Mouse (Mus musculus): ENCODE measurements around the gene Rars2. TPM values are rescaled to one million over a fixed set of nuclear protein-coding genes. Genes with fewer than 3 reads are reported as not detected.
"Not testable (repeated sequence)": the region's sequence is repeated elsewhere in the genome, so short reads cannot be mapped to it uniquely, and the experiment has no call there.

Gene Rars2
- 39.6 and 46.2 TPM in 2 replicates for total RNA-seq (2021)
- long read RNA-seq, transcript Rars2-201 (20 exons, 1,868 nt), result major isoform, 35 of 42 reads
- long read RNA-seq, partial matches to known transcripts, result 1 of 42 reads
- long read RNA-seq, other reads (novel, unspliced or antisense), result 5 of 42 reads

GRCm38 (mm10) chr4:34614630-34615094, at the start of gene Rars2, which contains the start of gene Orc3:
Gene Rars2 (plus strand): TSS chr4:34614957.
Gene Orc3 (minus strand): TSS chr4:34614944.
- peak; percentile 93 for DNase-seq

DNA sequence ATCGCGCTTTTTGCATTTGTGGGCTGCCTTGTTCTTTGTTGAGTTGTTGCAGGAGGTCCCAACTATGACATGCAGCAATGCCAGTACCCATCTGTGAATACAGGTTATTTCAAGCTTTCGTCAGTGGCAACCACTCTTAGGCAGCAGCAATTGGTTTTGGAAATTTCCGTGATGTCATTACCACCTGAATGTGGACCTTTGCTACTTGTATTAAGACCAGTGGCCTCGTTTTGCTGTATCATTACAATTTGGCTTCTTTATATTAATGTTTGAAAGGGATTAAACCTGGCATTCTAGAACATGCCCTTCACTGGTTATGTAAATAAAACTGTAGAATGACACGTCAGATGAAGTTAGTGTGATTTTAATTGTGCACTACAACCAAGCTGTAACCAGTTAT, 48.5 kb upstream of the Rars2 start:
- no peak for DNase-seq

DNA sequence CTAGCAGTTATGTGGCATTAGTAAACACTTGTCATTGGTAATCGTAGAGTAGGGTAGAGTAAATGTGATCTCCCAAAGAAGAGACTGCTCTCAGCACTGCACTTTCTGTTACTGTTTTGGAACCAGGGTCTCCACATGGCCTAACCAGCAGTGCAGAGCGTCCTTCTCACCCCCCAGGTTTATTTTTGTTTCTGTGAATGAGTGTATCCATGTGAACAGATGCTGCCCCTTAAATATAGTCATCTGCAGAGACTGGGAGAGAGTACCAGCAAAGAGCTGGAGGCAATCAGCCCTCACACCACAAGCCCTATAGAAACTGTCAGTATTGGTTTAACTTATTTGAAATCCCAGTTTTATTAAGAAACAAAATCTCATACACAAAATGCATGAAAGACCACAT, 41.9 kb upstream of the Rars2 start:
- no peak for DNase-seq

DNA sequence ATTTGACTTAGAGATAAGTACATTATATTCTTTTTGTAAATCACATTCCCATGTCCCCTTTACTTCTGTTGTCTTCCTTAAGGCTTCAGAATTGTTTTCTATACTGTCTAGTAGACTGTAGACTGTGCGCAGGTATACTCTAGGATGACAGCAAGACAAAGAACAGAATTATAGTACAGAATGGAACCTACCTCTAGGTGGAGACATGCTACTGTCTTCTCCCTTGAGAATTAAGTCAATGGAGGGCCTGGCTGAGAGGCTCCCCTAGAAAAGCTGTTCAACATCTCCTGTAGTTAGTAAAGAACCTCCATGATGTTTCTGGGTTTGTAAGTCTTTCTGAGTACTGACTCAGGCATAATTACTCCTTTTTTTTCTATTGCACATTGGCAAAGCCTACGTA, 37.7 kb upstream of the Rars2 start:
- DNase-seq, result no peak

- no peak for DNase-seq
Observed at GRCm38 (mm10) chr4:34579215-34579614, 35.5 kb upstream of the Rars2 start.

DNA sequence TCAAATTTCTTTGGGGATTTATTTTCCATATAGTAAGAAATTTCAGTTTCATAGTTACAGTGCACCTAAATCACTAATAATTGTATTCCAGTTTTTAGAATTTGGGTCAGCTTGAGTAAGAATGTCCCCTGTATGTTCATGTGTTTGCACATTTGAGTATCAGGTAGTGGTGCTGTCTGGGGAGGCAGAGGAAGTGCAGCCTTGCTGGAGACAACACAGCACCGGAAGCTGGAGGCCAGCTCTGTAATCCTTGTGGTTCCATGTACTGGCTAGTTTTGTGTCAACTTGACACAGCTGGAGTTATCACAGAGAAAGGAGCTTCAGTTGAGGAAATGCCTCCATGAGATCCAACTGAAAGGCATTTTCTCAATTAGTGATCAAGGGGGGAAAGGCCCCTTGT, 33.3 kb upstream of the Rars2 start:
- not testable (repeated sequence) for DNase-seq

DNA sequence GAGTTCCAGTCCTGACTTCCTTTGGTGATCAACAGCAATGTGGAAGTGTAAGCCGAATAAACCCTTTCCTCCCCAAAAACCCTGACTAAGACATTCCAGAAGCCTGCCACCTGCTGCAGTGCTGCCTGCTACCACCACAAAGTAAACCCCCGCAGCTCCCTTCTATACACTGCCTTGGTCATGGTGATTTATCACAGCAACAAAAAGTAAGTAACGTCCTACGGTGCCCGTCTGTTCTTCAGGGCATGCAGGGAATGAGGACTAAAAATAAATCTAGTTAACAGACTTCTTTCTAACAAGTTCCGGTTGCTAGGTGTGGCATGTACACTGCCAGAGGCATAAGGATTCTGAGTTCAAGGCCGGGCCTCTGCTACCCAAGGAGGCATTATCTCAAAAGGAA, 32.8 kb upstream of the Rars2 start:
- DNase-seq, result no peak

GRCm38 (mm10) chr4:34582476-34582875, 32.3 kb upstream of the Rars2 start:
- DNase-seq, result no peak

DNA sequence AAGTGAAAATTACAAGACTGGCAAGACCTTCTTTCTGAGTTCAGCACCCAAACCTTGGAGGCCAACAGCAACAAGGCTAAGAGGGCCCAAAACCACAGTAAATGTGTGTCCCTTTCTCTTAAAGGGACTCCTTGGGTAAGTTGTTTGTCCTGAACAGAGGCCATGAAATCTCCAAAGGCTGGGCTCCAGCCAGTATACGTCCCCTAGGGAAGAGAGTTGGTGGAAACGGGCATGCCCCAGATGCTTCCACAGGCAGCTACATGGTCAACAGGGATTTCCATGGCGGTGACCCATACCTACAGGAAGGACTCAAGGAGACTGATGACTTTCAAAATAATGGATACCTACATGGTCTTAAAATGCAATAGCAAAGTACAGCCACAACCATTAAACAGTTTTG, 31.3 kb upstream of the Rars2 start:
- DNase-seq, result peak; percentile 20

- no peak for DNase-seq
Observed at GRCm38 (mm10) chr4:34584871-34585607, 29.7 kb upstream of the Rars2 start.

DNA sequence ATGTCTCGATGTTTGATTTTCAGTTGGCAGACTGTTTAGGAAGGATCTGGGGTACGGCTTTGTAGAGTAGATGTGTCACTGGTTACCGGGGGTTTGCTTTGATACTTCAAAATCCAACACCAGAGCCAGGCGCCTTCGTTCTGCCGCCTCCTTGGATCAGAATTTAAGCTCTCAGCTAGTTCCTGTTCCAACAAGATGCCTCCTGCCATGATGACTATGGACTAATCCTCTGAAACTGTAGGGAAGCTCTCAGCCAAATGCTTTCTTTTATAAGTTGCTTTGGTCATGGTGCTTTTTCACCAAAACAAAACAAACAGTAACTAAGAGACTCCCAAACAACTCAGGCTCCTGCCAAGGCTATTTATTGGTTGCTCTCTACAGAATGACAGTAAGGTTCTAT, 11.6 kb upstream of the Rars2 start:
- no peak for DNase-seq

- no peak for DNase-seq
Observed at GRCm38 (mm10) chr4:34606658-34607057, 8.1 kb upstream of the Rars2 start.

- DNase-seq, result no peak
Observed at GRCm38 (mm10) chr4:34613571-34614145, 1.1 kb upstream of the Rars2 start.

GRCm38 (mm10) chr4:34615303-34615702, 546 bp downstream of the Rars2 start:
- no peak for DNase-seq

DNA sequence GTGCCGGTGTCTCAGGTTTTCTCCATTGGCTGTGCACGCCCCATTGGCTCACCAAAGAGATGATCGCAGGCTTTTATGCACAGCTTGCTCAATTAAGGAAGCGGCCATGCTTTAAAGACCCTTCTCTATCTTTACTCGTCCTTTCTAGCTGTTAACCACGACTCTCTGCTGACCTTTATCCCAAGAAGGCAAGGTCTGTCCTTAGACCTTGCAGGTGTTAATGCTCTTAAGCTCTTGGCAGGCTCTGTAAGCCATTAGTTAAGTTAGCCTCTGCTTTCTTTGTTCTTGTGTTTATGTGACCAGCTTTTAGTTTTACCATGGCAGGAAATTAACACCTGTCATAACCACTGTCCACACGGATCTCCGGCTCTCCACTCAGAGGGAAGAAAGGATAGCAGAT, 1.4 kb downstream of the Rars2 start:
- DNase-seq, result no peak

DNA sequence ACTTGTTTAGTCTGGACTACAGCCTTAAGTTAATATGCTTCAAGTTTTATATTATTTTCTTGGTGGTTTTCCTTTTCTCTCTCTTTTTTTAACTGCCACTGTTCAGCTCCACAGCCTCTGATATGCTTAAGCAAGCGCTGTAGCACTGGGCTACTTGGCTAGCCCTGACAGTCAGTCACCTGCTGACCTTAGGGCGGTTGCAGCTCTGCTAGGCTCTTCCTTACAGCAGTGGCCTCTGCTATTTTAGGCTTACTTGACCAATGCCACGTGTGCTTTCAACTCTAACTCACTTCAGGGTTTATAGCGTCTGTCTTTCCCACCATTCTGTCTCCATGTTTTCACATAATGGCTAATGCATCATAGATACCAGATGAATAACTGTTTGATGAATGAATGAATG, 10.8 kb downstream of the Rars2 start:
- no peak for DNase-seq

GRCm38 (mm10) chr4:34626401-34626800, 11.6 kb downstream of the Rars2 start:
- DNase-seq, result no peak

DNA sequence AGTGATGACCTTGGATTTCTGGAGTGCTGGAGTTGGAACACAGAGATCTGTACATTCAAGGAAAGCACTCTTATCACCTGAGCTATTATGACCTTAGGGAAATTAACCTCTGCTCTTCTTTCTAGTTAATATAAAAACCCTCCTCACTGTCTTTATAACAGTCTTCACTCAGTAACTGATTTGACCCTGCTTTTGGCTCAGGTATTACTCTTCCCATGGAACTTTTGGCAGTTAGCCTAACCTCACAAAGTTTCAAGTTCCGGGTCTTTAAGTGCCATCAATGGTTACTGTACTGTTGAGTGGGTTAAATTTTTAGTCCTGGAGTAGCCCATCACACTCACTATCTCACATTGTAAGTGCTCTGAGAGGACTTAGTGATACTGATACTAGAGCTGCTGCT, 15.2 kb downstream of the Rars2 start:
- no peak for DNase-seq

DNA sequence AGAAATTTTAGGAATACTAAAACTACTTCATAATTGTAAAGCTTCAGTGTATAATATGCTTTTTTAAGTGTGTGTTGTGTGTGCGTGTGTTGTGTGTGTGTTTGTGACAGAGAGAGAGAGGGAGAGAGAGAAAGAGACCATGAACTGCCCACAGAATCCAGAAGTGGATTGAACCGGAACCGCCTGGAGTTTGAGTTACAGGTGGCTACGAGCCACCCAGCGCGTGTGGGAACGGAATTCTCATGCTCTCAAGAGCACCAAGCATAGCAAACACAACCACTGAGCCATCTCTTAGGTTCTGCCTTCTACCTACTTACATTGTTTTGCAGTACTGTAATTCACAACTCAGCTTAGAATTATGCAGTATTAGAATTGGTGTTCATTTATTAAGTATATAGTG, 19.4 kb downstream of the Rars2 start:
- no peak for DNase-seq

DNA sequence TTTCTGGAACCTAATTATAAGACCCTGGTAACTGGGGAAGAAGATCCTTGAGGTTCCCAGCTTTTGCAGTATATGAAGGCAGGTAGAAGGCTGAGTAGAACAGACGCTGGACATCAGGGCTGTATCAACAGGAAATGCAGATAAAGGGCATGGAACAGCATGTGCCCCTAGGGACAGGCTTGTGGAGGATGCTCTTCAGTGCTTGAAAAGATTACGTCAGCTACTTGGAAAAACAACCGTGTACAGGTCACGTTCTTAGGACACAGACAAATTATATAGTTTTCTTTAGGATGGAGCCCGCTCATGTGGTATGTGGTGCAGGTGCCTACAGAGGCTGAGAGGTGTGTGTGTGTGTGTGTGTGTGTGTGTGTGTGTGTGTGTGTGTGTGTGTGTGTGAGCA, 21.3 kb downstream of the Rars2 start:
- DNase-seq, result no peak

GRCm38 (mm10) chr4:34637386-34637785, 22.6 kb downstream of the Rars2 start:
- DNase-seq, result no peak

GRCm38 (mm10) chr4:34637851-34638250, 23.1 kb downstream of the Rars2 start:
- DNase-seq, result no peak

- no peak for DNase-seq
Observed at GRCm38 (mm10) chr4:34639745-34640364, 25.1 kb downstream of the Rars2 start.
